Mouse (Mus musculus) lung, postnatal 14 days (tissue): ENCODE measurements around the gene Rufy1.
"Not testable (repeated sequence)": the region's sequence is repeated elsewhere in the genome, so short reads cannot be mapped to it uniquely, and the experiment has no call there.

ENCODE experiments used
- DNase-seq: peaks from one replicate; pipeline ENCODE4 v3.0.0; 2021

Rufy1 gene

GRCm38 (mm10) chr11:50377892-50378684, 52.8 kb downstream of the Rufy1 start:
- DNase-seq, result peak; percentile 94

GRCm38 (mm10) chr11:50376911-50377891, 53.7 kb downstream of the Rufy1 start, which contains the start of gene Hnrnph1:
TSS of gene Hnrnph1 (plus strand) at chr11:50376990.
- peak; percentile 99 for DNase-seq

- no peak for DNase-seq
These were observed 54.7 kb downstream of the Rufy1 start for GRCm38 (mm10) chr11:50376156-50376790.

- DNase-seq, result no peak
These were observed 55.5 kb downstream of the Rufy1 start for GRCm38 (mm10) chr11:50375421-50375820.

GRCm38 (mm10) chr11:50374286-50375015, 56.5 kb downstream of the Rufy1 start:
- no peak for DNase-seq

- DNase-seq, result no peak
These were observed 57.3 kb downstream of the Rufy1 start for GRCm38 (mm10) chr11:50373621-50374020.

GRCm38 (mm10) chr11:50373086-50373485, 57.8 kb downstream of the Rufy1 start:
- DNase-seq, result no peak

GRCm38 (mm10) chr11:50371911-50372310, 59.0 kb downstream of the Rufy1 start:
- DNase-seq, result no peak

- DNase-seq, result peak; percentile 67
These were observed 59.5 kb downstream of the Rufy1 start for GRCm38 (mm10) chr11:50371399-50371841.

- DNase-seq, result no peak
These were observed 60.0 kb downstream of the Rufy1 start for GRCm38 (mm10) chr11:50370969-50371368.

GRCm38 (mm10) chr11:50369360-50369911, 61.5 kb downstream of the Rufy1 start:
- DNase-seq, result no peak

- no peak for DNase-seq
These were observed 63.4 kb downstream of the Rufy1 start for GRCm38 (mm10) chr11:50367531-50367930.

- no peak for DNase-seq
These were observed 65.6 kb downstream of the Rufy1 start for GRCm38 (mm10) chr11:50365322-50365721.

- peak; percentile 85 for DNase-seq
These were observed 66.4 kb downstream of the Rufy1 start for GRCm38 (mm10) chr11:50364548-50364947.

- not testable (repeated sequence) for DNase-seq
These were observed 69.6 kb downstream of the Rufy1 start for GRCm38 (mm10) chr11:50361282-50361681.

- DNase-seq, result peak; percentile 55
These were observed 71.7 kb downstream of the Rufy1 start for GRCm38 (mm10) chr11:50358950-50359861.

GRCm38 (mm10) chr11:50355395-50355794, 75.5 kb downstream of the Rufy1 start:
- DNase-seq, result no peak

GRCm38 (mm10) chr11:50354851-50355250, 76.1 kb downstream of the Rufy1 start:
- no peak for DNase-seq

- DNase-seq, result no peak
These were observed 76.8 kb downstream of the Rufy1 start, which contains the start of gene Cby3 for GRCm38 (mm10) chr11:50354162-50354561. TSS of gene Cby3 (plus strand) at chr11:50354462.

GRCm38 (mm10) chr11:50352177-50352576, 78.7 kb downstream of the Rufy1 start:
- no peak for DNase-seq
